Mouse (Mus musculus) heart, postnatal 0 days (tissue): ENCODE measurements around the gene Chchd3.

ENCODE experiments used
- CTCF ChIP-seq: IDR thresholded peaks from 2 replicates; pipeline ENCODE4 v1.5.1; 2016; ENCODE audit warnings: antibody characterized with exemption, control low read depth, low read depth
- EP300 ChIP-seq: IDR thresholded peaks from 2 replicates; pipeline ENCODE4 v1.6.1; 2016; ENCODE audit warnings: antibody characterized with exemption, low read depth

- TF ChIP-seq CTCF: no peak
- TF ChIP-seq EP300: no peak
Measured at GRCm38 (mm10) chr6:33041978-33042377, 18.1 kb downstream of the Chchd3 start.
